Mouse (Mus musculus) mesoderm, embryonic 11.5 days (tissue): Measurements from ENCODE around the gene Vti1b.

Source experiments
- DNase-seq: peaks from one replicate; pipeline ENCODE4 v3.0.0-alpha.2; 2012; ENCODE audit warnings: low read depth, low spot score

Gene Vti1b

DNA sequence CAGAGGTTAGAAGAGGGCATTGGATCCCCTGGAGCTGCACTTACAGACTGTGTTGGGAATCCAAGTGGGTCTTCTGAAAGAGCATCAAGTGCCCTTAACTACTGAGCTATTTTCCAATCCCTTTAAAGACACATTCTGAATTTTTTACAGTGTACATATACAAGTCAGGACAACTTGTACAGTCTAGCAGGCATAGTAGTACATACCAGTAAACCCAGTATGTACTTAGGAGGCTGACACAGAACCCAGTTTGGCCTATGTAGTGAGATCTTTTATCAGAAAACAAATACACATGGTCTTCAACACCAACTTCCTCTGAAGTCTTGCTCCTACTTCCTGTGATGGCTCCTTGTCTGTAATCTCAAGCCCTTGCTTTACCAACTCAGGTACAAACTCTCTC is 33.5 kb downstream of the Vti1b start:
- no peak for DNase-seq

DNA sequence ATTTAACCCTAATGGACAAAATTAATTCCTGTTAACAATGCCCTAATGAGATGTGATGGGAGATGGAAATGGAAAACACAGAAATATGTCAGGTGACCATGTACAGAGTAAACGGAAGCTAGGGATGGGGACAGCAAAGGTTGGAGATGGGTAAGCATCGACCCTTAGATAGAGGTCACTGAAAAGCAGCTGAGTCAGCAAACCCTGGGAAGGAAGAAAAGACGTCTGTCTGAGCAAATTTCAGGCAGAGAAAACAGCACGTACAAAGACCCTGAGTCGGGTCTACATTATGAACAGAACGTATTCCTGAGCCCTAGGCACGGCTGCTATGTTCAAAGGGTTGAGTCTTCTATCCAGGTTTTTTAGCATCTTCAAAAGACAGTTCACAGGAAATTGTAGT is 35.5 kb downstream of the Vti1b start:
- no peak for DNase-seq

DNA sequence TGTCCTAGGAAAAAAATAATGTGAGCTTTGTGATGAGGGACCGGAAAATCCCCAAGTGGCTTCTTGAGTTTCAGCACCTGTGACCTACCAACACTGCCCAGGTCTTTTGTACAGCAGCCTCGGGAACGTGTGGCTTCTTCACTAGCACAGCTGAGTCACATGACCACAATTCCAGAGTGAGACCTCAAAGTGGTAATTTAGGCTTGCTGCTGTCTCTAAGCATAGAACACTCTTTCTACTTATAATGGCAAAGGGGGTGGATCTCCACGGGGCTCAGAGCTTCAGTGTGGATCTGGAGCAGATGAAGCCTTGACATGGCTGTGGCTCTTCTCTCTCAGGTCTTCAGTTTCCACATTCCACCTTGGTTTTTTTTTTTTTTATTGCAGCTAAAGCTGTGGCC is 37.4 kb downstream of the Vti1b start:
- no peak for DNase-seq

DNA sequence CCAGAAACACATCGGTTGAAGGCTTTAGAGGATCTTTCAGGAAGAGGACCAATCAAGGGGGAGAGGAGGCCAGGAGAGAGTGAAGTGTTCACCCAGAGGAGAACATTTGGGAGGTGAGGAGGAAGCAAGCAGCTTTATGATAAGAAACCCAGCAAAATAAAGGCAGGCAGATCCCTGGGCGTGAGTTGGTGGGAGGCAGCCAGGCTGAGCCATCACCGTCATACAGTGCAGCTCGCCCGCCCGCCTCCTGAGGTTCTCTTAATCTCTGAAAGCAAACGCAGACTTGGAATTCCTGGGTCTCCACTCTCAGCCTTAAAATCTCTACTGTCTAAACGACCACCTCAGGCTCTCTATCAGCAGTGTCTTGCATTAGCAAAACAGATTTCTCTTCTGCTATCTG is 37.8 kb downstream of the Vti1b start:
- no peak for DNase-seq

DNA sequence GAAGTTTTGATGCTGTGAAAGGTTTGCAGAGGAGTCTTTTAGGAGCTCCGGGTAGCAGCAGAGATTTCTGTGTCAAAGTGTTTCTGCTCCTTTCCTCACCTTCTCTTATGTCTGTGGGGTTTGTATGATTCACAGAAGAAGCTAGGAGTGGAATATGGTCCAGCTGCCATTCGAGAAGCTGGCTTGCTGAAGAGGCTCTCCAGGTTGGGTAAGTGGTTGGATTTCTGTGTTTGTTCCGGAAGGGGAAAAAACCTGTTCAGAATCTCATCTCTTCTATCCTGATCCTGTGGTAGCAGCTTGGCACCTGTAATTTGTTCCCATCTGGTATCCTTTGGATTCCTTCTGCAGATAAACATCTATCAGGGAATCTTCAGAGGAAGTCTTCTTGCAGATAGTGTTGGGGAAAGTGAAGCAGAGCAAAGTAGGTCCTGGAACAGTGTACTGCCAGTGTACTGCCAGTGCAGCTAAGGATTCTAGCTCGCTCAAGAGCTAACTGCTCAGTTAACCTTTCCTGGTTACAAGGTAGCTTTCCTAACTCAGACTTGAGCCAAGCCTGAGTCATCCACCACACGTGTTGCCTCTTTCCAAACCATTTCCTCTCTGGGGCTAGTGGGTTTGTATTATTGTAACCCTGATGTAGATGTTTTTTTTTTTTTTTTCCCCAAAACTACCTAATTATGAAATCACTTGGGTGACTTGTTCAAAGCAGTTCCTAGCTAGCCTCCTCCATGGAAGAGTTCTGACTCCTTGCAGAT is 40.6 kb downstream of the Vti1b start:
- DNase-seq = no peak

DNA sequence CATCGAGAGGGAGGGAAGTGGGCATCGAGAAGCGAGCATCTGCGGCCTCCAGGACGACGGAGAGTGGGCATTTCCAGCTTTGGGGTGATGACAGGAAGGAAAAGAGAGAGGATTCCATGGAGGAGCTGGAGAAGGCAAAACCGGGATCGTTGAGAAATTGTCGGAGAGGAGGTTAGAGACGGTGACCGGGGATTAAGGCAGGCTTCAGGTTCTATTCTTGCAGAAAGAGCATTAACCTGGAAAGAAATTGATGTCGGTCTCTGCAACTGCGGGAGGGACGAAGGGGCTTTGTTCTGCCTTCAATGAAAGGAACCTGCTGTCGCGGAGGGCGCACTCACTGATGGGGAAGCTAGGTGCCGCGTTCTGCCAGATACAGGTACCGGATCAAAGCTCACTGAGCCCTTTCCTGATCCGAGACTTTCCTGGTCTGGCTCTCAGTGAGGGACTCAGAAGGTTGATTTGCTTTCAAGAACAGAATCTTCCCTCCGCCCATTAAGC is 41.2 kb downstream of the Vti1b start:
- no peak for DNase-seq

DNA sequence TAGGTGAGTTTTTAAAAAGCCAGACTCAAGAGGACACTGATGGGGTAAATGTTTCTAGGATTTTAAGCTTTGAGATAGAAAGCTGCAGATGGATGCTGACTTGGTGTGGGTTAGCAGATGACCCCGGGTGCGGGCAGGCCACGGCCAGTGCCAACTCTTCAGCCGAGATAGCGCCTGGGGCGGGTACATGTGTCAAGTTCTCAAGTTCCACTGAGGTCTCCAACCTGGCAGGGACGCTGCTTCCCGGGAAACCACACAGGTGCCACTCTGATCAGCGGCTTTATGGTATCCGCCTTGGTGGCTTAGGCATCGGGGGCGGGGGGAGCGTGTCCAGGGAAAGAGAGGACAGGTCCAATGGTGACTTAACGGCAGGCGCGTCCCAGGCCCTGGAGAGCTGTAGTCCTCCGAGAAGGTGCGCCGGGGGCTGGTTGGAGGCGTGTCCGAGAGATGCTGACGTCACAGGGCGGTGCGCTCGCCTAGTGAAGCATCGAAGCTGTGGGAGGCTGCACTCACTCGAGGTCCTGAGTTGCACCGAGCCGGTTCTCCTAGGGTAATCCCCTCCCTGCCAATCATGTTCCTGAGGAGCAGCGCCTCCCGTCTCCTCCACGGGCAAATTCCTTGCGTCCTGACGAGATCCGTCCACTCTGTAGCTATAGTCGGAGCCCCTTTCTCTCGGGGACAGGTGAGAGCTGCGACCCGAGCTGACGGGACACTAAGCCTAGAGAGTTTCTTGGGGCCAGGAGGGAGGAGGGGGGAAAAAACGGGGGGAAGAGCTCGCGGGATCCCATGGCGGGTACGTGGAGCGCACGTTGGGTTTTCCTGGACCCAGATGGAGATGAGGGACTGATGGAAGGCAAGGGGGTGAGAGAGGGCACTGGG is 41.9 kb downstream of the Vti1b start, which contains the start of gene Arg2:
Arg2 (plus strand) TSS at position 479 of the 879 bp plus-strand sequence.
- peak; percentile 76 for DNase-seq

DNA sequence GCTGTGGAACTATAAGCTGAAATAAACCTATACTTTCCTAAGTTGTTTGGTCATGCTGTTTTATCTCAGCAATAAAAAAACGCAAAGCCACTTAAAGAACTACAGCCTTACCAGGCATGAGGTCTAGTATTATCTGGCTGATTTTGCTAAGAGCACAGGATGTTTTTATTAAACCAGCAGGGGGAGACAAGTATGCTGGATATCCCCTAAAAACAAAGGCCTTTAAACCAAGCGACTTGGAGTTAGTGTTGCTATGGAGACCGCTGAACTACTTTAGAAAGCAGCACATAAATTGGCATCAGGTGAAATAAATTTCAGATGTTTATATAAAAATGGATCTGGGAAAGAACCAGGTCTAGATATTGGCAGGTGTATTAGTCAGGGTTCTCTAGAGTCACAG is 49.6 kb downstream of the Vti1b start:
- peak; percentile 41 for DNase-seq

DNA sequence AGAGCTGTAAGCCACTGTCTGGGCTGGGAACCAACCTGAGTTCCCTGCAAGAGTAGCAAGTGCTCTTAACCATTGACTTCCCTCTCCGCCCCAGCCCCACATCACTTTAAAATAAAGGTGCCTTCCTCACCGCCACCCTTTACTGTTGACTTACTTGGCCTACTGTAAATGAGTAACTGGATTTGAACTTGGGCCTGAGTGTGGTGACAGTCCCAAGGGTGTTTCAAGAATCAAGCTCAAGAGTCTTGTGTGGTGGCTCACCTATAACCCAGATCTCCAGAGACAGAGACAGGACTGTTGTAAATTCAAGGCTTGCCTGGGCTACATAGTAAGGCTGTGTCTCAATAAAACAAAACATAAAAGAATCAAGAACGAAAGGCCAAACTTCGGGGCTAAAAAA is 53.5 kb downstream of the Vti1b start:
- no peak for DNase-seq
